Mouse (Mus musculus) kidney, embryonic 14.5 days (tissue): ENCODE data around the gene Slc29a3. TPM values are rescaled to one million over a fixed set of nuclear protein-coding genes. Genes with fewer than 3 reads are reported as not detected.

Experiments used
- ATAC-seq: fragments of 200-750 bp; cut with Nextera tagmentation; 2 replicates; pipeline ENCODE4 v1.8.0; 2017; ENCODE audit warnings: moderate number of reproducible peaks, mild to moderate bottlenecking, moderate TSS enrichment, moderate library complexity; ENCODE audit not compliant: low FRiP score, low TSS enrichment
- H3K27ac ChIP-seq: fragments of 300-500 bp; sonication (generic); 2 replicates; pipeline ENCODE4 v1.5.1; 2014; ENCODE audit warnings: low read depth, mild to moderate bottlenecking, low read length, moderate library complexity, mixed read lengths
- H3K27me3 ChIP-seq: fragments of 300-500 bp; sonication (generic); 2 replicates; pipeline ENCODE4 v1.6.1; 2014; ENCODE audit warnings: mild to moderate bottlenecking, low read length; ENCODE audit not compliant: control insufficient read depth, insufficient read depth
- H3K36me3 ChIP-seq: fragments of 300-500 bp; sonication (generic); 2 replicates; pipeline ENCODE4 v1.6.1; 2014; ENCODE audit warnings: low read length, mixed read lengths; ENCODE audit not compliant: control insufficient read depth, insufficient read depth
- H3K4me1 ChIP-seq: fragments of 300-500 bp; sonication (generic); 2 replicates; pipeline ENCODE4 v1.6.1; 2014; ENCODE audit warnings: low read length, mixed read lengths; ENCODE audit not compliant: control insufficient read depth, insufficient read depth
- H3K4me2 ChIP-seq: fragments of 300-500 bp; sonication (generic); replicated peaks from 2 replicates; pipeline ENCODE4 v1.6.1; 2014; ENCODE audit warnings: low read depth, mild to moderate bottlenecking, low read length
- H3K4me3 ChIP-seq: fragments of 300-500 bp; sonication (generic); 2 replicates; pipeline ENCODE4 v1.5.1; 2014; ENCODE audit warnings: mild to moderate bottlenecking, low read length
- H3K9ac ChIP-seq: fragments of 300-500 bp; sonication (generic); 2 replicates; pipeline ENCODE4 v1.6.1; 2014; ENCODE audit warnings: low read depth, mild to moderate bottlenecking, low read length, moderate library complexity
- H3K9me3 ChIP-seq: fragments of 300-500 bp; sonication (generic); 2 replicates; pipeline ENCODE4 v1.6.1; 2016; ENCODE audit warnings: low read length; ENCODE audit not compliant: control insufficient read depth
- WGBS: fragments of 180-500 bp; shearing (Covaris S2); extraction: QIAGEN DNeasy Blood & Tissue Kit; methylation state at CpG from one replicate; pipeline ENCODE4 v1.1.7; 2014; 5-methylcytosine and 5-hydroxymethylcytosine counted together
- polyA plus RNA-seq: library from polyadenylated mRNA; unstranded; fragments of >200 nt; fragmentation: Nextera tagmentation; extraction: Ambion mirVana; gene quantifications from 2 replicates; pipeline ENCODE4 v1.2.1, GENCODE M21; 2014

Slc29a3 gene
- polyA plus RNA-seq, 1 experiment from 2014 or later = 10.8 TPM

DNA sequence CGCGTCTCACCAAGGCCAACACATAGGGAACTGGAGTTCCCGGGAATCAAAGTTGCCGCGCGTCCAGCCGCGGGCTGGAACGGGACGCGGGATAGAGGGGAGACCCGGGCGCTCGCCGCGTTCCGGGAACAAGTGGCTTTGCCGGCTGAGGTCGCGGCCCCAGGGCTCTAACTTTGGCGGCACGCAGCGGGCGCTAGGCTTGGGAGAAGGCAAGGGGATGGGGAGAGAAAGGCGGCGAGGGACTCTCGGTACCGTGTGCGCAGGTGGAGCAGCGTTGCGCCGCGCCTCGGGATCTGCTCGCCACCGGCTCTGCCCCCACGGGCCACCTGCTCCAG is 66.0 kb downstream of the Slc29a3 start:
- peaks cover 17% of the 10 kb centered on the region for H3K4me1 ChIP-seq
- peak overlapping the region; percentile 59 for H3K4me3 ChIP-seq
- no peak for ATAC-seq
- H3K27me3 ChIP-seq = peaks cover 55% of the 10 kb centered on the region
- no peak overlapping the region for H3K27ac ChIP-seq
- H3K4me2 ChIP-seq = peak overlapping the region; percentile 100
- no peaks in the 10 kb centered on the region for H3K9me3 ChIP-seq
- H3K9ac ChIP-seq = peak overlapping the region; percentile 48; the same call in 1 of the 2 replicates
- H3K36me3 ChIP-seq = no peaks in the 10 kb centered on the region
- WGBS = 1% methylated on average over 36 of the region's 37 CpGs

DNA sequence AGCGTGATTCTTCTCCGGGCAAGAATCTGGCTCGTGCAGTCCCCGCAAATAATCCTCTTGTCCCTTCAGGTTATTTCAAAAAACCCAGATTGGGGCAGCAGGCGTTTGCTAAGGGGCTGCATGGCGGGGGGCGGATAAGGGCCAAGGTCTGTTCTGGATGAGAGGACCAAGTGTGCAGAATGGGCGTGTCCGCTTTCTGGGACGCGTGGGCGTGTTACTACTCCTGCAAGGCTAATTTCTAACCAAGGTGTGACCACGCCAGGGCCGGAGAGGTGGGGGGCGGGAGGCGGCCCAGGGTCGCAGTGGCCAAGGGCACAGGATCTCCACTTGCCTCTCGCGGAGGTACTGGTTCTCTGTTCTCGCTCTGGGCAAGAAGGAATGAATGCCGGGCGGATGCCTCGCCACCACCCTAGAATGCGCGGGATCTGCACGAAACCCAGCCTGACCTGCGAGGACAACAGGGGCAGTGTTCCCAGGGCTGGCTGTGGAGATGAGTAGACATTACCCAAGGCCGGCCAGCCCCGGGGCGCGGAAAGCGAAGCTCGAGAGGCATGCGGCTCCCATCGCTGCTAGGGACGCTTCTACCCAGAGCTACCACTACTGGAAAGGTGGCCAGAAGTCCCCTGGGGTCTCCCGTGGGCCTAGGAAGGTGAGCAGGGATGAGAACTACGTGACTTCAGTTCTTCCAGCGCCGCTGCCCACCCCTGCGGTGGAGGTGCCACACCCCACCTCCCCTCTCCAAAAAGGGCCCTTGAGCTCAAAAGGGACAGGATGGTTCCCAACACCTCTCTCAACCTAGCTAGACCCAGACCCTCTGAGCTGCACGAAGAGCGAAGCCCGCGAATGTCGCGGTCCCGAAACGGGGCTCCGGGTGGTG is 66.6 kb downstream of the Slc29a3 start:
- Histone ChIP-seq H3K9ac (no peak overlapping the region), H3K27me3 (peaks cover 55% of the 10 kb centered on the region), H3K36me3 (no peaks in the 10 kb centered on the region), H3K4me3 (peak overlapping the region; percentile 59), H3K4me1 (peaks cover 17% of the 10 kb centered on the region), H3K27ac (no peak overlapping the region), H3K9me3 (no peaks in the 10 kb centered on the region), H3K4me2 (peak overlapping the region; percentile 100)
- WGBS = 4% methylated on average over 50 of the region's 50 CpGs
- no peak for ATAC-seq

DNA sequence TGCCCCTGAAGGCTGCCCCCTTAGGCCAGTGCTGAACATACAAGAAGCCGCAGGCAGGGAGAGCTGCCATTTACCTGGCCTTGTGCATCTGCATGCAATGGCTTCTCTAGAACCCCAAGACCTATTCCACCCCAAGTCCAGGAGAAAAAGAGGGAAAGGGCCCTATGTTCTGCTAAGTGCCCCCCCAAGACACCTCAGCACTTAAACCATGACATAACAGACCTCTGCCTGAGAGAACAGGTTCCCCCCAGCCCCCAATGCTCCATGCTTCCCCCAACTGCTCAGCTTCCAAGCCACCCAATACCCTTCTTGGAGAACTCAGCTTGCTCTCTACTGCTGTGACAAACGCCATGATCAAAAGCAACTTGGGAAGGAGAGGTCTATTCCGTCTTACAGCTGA is 73.7 kb downstream of the Slc29a3 start:
- H3K4me2 ChIP-seq = no peak overlapping the region
- no peaks in the 10 kb centered on the region for H3K36me3 ChIP-seq
- H3K9me3 ChIP-seq = no peaks in the 10 kb centered on the region
- no peak overlapping the region for H3K9ac ChIP-seq
- H3K4me3 ChIP-seq = no peak overlapping the region
- H3K27ac ChIP-seq = no peak overlapping the region
- no peaks in the 10 kb centered on the region for H3K4me1 ChIP-seq
- WGBS = 87% methylated on average over 3 of the region's 3 CpGs
- ATAC-seq = no peak
- peaks cover 2% of the 10 kb centered on the region for H3K27me3 ChIP-seq

DNA sequence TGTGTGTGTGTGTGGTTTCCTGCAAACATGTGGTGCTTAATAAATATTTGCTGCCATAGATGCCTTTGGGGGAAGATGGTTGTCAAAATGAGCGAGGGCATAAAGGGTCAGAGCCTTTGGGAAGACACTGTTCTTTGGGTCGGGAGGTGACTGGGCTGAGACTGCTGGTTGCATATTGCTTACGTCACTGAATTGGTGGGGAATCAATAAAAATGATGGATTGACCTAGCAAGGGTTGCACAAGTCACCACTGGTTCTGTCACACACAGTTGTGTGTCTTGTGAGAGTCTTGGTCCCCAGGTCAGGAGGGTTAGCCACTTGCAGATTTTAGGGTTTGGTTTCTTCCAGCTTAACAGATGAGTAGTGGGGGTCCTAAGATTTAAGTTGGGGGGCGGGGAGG is 75.3 kb downstream of the Slc29a3 start:
- Histone ChIP-seq H3K4me2 (no peak overlapping the region), H3K4me1 (no peaks in the 10 kb centered on the region), H3K9me3 (no peaks in the 10 kb centered on the region), H3K36me3 (no peaks in the 10 kb centered on the region), H3K4me3 (no peak overlapping the region), H3K27me3 (no peaks in the 10 kb centered on the region), H3K9ac (no peak overlapping the region), H3K27ac (no peak overlapping the region)
- WGBS = 58% methylated on average over 4 of the region's 4 CpGs
- no peak for ATAC-seq

DNA sequence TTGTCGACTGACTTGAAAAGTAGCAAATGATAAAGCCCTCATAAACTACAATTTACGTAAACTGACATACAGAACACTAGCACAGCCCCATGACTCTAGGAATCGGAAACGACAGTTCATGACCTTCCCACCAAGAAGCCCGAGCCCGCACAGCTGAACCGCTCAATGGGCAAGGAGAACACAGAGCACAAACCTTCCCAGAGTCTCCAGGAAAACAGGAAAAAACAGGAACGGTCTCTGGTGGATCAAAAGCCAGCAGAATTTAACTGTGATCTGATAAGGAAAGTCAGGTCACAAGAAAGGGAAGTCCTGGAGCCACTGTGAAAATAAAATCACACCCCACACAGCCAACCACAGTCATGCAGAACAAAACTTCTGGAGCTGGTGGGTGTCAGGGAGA is 82.4 kb downstream of the Slc29a3 start:
- no peak for ATAC-seq
- Histone ChIP-seq H3K36me3 (no peaks in the 10 kb centered on the region), H3K9me3 (no peaks in the 10 kb centered on the region), H3K27me3 (no peaks in the 10 kb centered on the region), H3K9ac (no peak overlapping the region), H3K4me1 (no peaks in the 10 kb centered on the region), H3K27ac (no peak overlapping the region), H3K4me2 (no peak overlapping the region), H3K4me3 (no peak overlapping the region)
- whole genome bisulfite sequencing = 47% methylated on average over 8 of the region's 8 CpGs

DNA sequence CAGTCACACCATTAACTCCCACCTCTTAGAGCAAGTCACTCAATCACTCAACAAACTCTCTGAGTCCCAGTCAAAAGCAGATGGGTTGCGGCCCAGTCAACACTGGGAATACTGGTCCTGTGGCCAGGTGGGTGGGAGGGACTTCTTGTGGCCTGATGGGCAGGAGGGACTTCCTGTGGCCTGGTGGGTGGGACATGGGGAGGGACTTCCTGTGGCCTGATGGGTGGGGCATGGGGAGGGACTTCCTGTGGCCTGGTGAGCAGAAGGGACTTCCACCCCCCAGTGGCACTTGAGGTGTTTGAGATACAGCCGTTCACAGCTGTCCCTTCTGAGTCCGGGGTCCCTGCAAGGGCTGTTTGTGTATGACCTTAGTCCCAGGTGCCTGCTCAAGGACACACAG is 84.0 kb downstream of the Slc29a3 start:
- H3K27me3 ChIP-seq = no peaks in the 10 kb centered on the region
- no peak overlapping the region for H3K4me3 ChIP-seq
- ATAC-seq = no peak
- H3K36me3 ChIP-seq = no peaks in the 10 kb centered on the region
- no peak overlapping the region for H3K4me2 ChIP-seq
- H3K4me1 ChIP-seq = no peaks in the 10 kb centered on the region
- no peaks in the 10 kb centered on the region for H3K9me3 ChIP-seq
- no peak overlapping the region for H3K9ac ChIP-seq
- WGBS = 86% methylated on average over 3 of the region's 3 CpGs
- H3K27ac ChIP-seq = no peak overlapping the region

Other genes with a start within 250 kb of the Slc29a3 start
- gene Cdh23, start 56.3 kb downstream of the Slc29a3 start, polyA plus RNA-seq = 0.57 and 0.89 TPM in 2 replicates
- 7.9 and 10.1 TPM in 2 replicates for gene Unc5b, start 78.8 kb upstream of the Slc29a3 start, polyA plus RNA-seq